Mouse (Mus musculus) neural tube, embryonic 14.5 days (tissue): ENCODE measurements around the gene Sfrp4. TPM values are rescaled to one million over a fixed set of nuclear protein-coding genes. Genes with fewer than 3 reads are reported as not detected.

Experiments
- ATAC-seq: fragments of 200-750 bp; cut with Nextera tagmentation; 2 replicates; pipeline ENCODE4 v1.8.0; 2017; ENCODE audit warnings: low read depth, mild to moderate bottlenecking, moderate TSS enrichment, moderate library complexity
- H3K27ac ChIP-seq: fragments of 300-500 bp; sonication (generic); 2 replicates; pipeline ENCODE4 v1.5.1; 2014; ENCODE audit warnings: low read depth, mild to moderate bottlenecking, control low read depth, low read length, moderate library complexity, mixed read lengths
- H3K27me3 ChIP-seq: fragments of 300-500 bp; sonication (generic); 2 replicates; pipeline ENCODE4 v1.6.1; 2014; ENCODE audit warnings: low read length; ENCODE audit not compliant: control insufficient read depth, insufficient read depth
- H3K36me3 ChIP-seq: fragments of 300-500 bp; sonication (generic); 2 replicates; pipeline ENCODE4 v1.6.1; 2014; ENCODE audit warnings: low read length, mixed read lengths; ENCODE audit not compliant: control insufficient read depth, insufficient read depth
- H3K4me1 ChIP-seq: fragments of 300-500 bp; sonication (generic); 2 replicates; pipeline ENCODE4 v1.6.1; 2014; ENCODE audit warnings: low read length; ENCODE audit not compliant: control insufficient read depth, insufficient read depth
- H3K4me2 ChIP-seq: fragments of 300-500 bp; sonication (generic); 2 replicates; pipeline ENCODE4 v1.6.1; 2014; ENCODE audit warnings: mild to moderate bottlenecking, low read depth, low read length, control low read depth
- H3K4me3 ChIP-seq: fragments of 300-500 bp; sonication (generic); 2 replicates; pipeline ENCODE4 v1.5.1; 2014; ENCODE audit warnings: low read depth, low read length, control low read depth, mixed read lengths
- H3K9ac ChIP-seq: fragments of 300-500 bp; sonication (generic); replicated peaks from 2 replicates; pipeline ENCODE4 v1.6.1; 2014; ENCODE audit warnings: low read depth, mild to moderate bottlenecking, control low read depth, low read length, mixed read lengths
- H3K9me3 ChIP-seq: fragments of 300-500 bp; sonication (generic); 2 replicates; pipeline ENCODE4 v1.6.1; 2016; ENCODE audit warnings: low read length; ENCODE audit not compliant: control insufficient read depth
- WGBS: fragments of 180-500 bp; shearing (Covaris S2); extraction: QIAGEN DNeasy Blood & Tissue Kit; methylation state at CpG from one replicate; pipeline ENCODE4 v1.1.7; 2014; 5-methylcytosine and 5-hydroxymethylcytosine counted together
- polyA plus RNA-seq: library from polyadenylated mRNA; unstranded; fragments of >200 nt; fragmentation: Nextera tagmentation; extraction: Ambion mirVana; gene quantifications from 2 replicates; pipeline ENCODE4 v1.2.1, GENCODE M21; 2014

Gene Sfrp4
- polyA plus RNA-seq, 1 experiment from 2014 or later = 3.2 TPM

DNA sequence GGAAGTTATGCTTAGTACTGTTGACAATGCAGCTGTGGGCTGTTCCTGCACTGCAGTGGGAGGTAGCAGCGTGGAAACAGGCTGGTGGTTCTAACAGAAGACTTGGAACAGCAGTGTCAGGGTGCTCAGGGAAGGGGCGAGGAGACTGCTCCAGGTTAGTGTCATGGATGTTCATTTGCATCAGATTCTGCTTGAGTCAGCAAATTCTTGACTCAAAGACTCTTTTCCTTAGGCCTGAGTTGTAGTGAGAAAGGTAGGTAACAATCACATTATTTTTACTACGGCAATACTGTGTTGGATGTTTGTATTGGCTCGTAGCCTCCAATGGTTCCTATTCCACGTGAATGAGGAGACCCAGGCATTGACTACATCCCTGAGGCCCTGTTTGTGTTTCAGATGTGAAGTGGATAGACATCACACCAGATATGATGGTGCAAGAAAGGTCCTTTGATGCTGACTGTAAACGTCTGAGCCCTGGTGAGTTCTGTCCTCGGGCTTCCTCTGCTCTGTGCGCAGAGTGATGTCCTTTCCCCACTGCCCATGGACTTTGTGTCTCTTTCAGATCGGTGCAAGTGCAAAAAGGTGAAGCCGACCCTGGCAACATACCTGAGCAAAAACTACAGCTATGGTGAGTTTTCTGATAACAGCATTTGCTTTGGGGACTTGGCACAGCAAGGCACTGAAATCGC, 1.9 kb downstream of the Sfrp4 start:
- Histone ChIP-seq H3K27ac (no peak overlapping the region), H3K4me2 (no peak overlapping the region), H3K36me3 (no peaks in the 10 kb centered on the region), H3K9ac (no peak overlapping the region), H3K4me1 (0 out of 2 replicates have a peak, but pooled peaks cover 3% of the 10 kb centered on the region), H3K9me3 (no peaks in the 10 kb centered on the region), H3K27me3 (peaks cover 3% of the 10 kb centered on the region; the same call in 1 of the 2 replicates), H3K4me3 (no peak overlapping the region)
- 81% methylated on average over 11 of the region's 11 CpGs for WGBS
- no peak for ATAC-seq

DNA sequence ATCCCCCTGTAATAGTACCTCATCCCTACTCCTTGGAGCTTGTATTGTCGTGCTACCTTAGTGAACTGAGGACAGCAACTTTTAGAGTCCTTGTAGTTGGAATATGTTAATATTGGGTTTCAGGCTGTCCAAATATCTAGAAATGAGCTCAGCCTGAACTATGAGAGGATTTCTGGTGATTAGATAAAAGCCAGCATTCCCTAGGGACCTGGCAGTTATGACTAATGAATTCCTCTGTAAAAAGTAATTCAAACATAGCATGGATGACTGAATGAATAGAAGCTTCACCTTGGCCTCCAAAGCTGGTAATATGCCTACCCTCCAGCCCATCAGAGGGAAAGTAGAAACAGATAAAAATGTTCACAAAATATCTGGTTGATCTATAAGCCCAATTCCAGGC, 3.6 kb downstream of the Sfrp4 start:
- 76% methylated on average over 1 of the region's 1 CpGs for WGBS
- H3K4me2 ChIP-seq = no peak overlapping the region
- H3K4me1 ChIP-seq = 0 out of 2 replicates have a peak, but pooled peaks cover 3% of the 10 kb centered on the region
- H3K27ac ChIP-seq = no peak overlapping the region
- ATAC-seq = no peak
- peaks cover 3% of the 10 kb centered on the region; the same call in 1 of the 2 replicates for H3K27me3 ChIP-seq
- no peaks in the 10 kb centered on the region for H3K36me3 ChIP-seq
- H3K9me3 ChIP-seq = no peaks in the 10 kb centered on the region
- no peak overlapping the region for H3K4me3 ChIP-seq
- H3K9ac ChIP-seq = no peak overlapping the region

DNA sequence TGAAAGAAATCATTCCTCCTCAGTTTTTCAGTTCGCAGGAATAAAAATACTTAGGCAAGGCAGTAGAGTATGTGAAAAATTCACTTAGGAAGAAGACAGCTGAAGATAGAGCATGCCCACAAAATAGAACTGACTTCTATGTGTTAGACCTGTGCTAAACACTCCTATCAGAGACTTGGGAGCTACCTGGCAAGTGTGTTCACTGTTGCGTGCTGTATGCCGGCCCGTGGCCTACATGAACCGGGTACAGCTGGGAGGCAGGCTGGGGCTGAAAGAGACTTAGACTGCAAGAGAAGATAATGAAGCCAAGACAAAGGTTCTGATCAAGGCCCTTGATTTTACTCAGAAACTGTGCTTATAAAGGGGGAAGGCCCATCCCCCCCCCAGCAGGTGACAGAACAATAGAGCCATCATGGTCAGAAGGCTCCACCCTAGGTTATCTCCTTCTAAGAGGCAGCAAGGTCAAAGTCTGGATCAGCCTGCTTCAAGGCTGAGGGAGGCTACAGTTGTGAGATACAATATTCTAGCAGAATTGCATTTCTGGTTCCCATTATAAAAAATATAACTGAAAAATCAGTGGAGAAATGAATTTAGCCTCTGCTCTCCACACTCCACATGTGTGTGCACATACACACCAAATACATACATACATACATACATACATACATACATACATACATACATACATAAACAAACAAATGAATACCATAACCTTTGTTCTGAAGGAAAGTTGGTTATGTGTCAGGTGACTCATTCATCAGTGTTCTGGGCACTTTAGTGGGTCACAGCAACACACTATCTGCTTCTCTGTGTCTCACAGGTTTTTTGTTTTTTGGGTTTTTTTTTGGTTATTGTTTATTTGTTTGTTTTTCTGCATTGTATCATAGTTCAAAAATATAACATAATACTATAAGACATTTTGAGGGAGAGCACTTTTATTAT, 8.1 kb downstream of the Sfrp4 start:
- ATAC-seq = no peak

DNA sequence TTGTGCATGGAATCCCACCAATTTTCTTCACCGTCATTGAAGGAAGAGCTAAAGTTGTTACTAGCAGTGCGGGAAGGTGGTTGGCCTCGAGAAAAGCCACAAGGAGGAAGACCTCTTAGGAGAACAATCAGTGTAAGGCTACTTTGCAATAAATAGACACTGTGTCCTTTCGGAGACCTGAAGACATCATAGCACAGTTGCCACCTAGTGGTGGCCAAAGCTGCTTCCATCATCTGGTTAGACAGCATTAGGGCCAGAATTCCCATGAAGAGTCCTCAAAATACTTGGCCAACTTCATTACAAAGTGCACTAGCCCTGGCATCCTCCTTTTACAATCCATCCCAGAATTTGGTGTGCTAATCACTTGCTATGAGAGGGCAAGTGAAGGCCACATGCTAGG, 13.2 kb downstream of the Sfrp4 start:
- no peak for ATAC-seq
- Histone ChIP-seq H3K4me2 (no peak overlapping the region), H3K27me3 (no peaks in the 10 kb centered on the region), H3K27ac (no peak overlapping the region), H3K36me3 (no peaks in the 10 kb centered on the region), H3K4me1 (no peaks in the 10 kb centered on the region), H3K4me3 (no peak overlapping the region), H3K9me3 (no peaks in the 10 kb centered on the region), H3K9ac (no peak overlapping the region)
- WGBS = 76% methylated on average over 4 of the region's 4 CpGs

More for the DNA sequence above, 8.1 kb downstream of the Sfrp4 start:
- Histone ChIP-seq H3K4me1 (no peaks in the 10 kb centered on the region), H3K9me3 (no peaks in the 10 kb centered on the region), H3K9ac (no peak overlapping the region), H3K27me3 (no peaks in the 10 kb centered on the region), H3K36me3 (no peaks in the 10 kb centered on the region), H3K4me3 (no peak overlapping the region), H3K4me2 (no peak overlapping the region), H3K27ac (no peak overlapping the region)
- 92% methylated on average over 5 of the region's 5 CpGs for WGBS

DNA sequence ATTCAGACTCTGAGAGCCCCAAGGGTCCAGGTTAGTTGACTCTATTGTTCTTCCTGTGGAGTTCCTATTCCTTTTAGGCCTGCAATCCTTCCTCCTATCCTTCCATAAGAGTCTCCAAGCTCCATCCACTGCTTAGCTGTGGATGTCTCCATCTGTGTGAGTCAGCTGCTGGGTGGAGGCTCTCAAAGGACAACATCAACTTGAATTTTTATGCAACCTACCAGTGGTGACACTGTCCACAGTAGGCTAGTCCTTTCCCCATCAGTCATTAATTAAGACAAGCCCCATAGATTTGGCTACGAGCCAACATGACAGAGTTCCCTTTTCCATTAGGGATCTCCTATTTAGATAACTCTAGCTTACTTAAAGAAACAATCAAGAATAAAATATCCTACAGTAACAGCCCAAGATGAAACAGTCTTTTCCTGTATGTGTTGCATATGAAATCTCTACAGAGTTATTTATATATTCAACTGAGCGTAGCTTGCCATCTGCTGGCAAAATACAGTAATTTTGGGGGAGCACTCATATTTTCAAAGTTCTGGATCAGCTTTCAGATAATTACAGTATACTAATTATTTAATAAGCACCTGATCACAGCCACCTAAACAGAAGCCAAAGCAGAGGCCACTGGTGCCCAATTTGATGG, 17.4 kb downstream of the Sfrp4 start:
- Histone ChIP-seq H3K4me2 (no peak overlapping the region), H3K4me3 (no peak overlapping the region), H3K9me3 (no peaks in the 10 kb centered on the region), H3K9ac (no peak overlapping the region), H3K27ac (no peak overlapping the region), H3K4me1 (no peaks in the 10 kb centered on the region), H3K36me3 (no peaks in the 10 kb centered on the region), H3K27me3 (no peaks in the 10 kb centered on the region)
- 92% methylated on average over 2 of the region's 2 CpGs for WGBS
- ATAC-seq = no peak; the same call in 1 of the 2 replicates

DNA sequence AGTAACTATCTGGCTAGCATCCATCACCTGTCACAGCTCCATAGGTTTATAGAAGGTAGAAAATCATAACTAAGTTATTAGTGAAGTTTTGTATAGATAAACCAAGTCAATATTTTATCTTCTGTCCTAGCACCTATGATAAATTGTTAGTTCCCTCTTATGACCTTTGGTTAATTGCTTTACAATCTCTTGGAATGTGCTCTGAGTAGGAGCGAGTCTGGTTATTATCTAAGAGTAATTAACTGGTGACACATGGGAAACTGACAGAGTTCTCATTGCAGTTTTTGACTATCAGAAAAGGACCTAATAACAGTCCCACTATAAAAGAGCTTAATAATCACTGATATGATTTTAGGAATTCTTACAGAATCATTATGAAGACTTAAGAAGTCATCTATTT, 20.6 kb downstream of the Sfrp4 start:
- H3K36me3 ChIP-seq = no peaks in the 10 kb centered on the region
- H3K4me3 ChIP-seq = no peak overlapping the region
- no peaks in the 10 kb centered on the region for H3K9me3 ChIP-seq
- H3K27me3 ChIP-seq = no peaks in the 10 kb centered on the region
- no peaks in the 10 kb centered on the region for H3K4me1 ChIP-seq
- ATAC-seq = no peak
- H3K27ac ChIP-seq = no peak overlapping the region
- no peak overlapping the region for H3K9ac ChIP-seq
- no peak overlapping the region for H3K4me2 ChIP-seq
- WGBS = 27% methylated on average over 1 of the region's 1 CpGs

DNA sequence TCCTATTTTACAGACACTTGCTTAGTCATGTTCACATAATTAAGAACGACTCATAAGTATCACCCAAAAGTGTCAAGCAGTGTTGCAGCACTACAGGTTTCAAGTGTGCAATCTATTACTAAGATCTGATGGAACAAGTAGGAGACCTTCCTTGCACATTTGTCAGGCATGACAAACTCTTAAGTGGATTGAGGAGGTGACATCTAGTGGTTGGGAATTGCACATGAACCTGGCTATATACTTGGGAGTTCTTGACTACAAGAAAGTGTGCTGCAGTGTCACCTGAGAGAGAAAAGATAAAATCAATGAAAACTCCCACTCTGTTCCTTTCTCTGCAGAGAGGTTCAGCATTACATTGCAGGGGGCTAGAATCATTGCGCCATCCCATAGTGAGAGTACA, 21.3 kb downstream of the Sfrp4 start:
- Histone ChIP-seq H3K4me1 (no peaks in the 10 kb centered on the region), H3K27ac (no peak overlapping the region), H3K27me3 (no peaks in the 10 kb centered on the region), H3K4me2 (no peak overlapping the region), H3K9me3 (no peaks in the 10 kb centered on the region), H3K4me3 (no peak overlapping the region), H3K36me3 (no peaks in the 10 kb centered on the region), H3K9ac (no peak overlapping the region)
- no peak for ATAC-seq
- WGBS = 80% methylated on average over 2 of the region's 2 CpGs

DNA sequence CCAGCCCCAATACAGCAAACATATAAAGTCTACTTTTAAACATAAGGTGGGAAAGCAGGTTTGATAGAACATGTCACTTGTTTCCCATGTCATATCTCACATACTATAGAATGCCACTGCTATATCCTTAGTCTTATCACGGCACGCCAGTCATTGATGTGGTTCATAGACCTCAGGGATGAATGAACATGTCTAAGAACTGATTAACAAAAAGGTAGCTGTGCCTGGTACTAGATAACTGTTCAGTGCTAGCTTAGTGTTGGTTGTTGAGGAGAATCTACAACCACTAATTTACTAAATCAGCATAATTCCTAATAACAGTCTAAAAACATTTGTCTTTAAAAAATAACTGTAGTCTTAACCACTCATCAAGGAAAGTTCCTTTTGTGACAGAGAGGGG, 26.9 kb downstream of the Sfrp4 start:
- no peaks in the 10 kb centered on the region for H3K4me1 ChIP-seq
- no peak overlapping the region for H3K27ac ChIP-seq
- no peak overlapping the region for H3K9ac ChIP-seq
- no peak overlapping the region for H3K4me2 ChIP-seq
- no peaks in the 10 kb centered on the region for H3K27me3 ChIP-seq
- no peak overlapping the region for H3K4me3 ChIP-seq
- WGBS = 97% methylated on average over 2 of the region's 2 CpGs
- no peaks in the 10 kb centered on the region for H3K9me3 ChIP-seq
- no peak for ATAC-seq
- no peaks in the 10 kb centered on the region for H3K36me3 ChIP-seq

DNA sequence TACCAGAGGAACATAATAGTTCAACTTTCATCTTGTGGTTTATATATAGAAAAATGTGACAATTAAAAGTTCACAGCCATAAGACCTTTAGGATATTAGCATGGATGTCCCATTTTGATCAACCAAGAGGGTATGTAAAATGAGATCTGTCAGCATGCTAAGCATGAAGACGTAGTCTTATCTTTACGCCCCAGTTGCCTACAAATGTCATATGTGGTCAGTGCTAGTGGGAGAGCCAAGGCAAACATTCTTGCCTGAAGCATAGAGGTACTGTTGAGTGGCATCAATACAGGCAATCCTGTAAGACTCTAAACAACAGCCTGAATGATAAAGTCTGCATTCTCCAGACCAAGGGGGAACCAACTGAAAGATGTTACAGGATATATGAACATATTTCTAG, 29.5 kb downstream of the Sfrp4 start:
- Histone ChIP-seq H3K9me3 (no peaks in the 10 kb centered on the region), H3K4me3 (no peak overlapping the region), H3K4me1 (no peaks in the 10 kb centered on the region), H3K4me2 (no peak overlapping the region), H3K27ac (no peak overlapping the region), H3K36me3 (no peaks in the 10 kb centered on the region), H3K9ac (no peak overlapping the region), H3K27me3 (no peaks in the 10 kb centered on the region)
- WGBS = 93% methylated on average over 2 of the region's 2 CpGs
- ATAC-seq = no peak
